Mouse (Mus musculus): ENCODE data around the gene Kcnj4.

- no peak for TF ChIP-seq CTCF (IDR thresholded peaks at IDR 0.05; ENCODE audit: extremely low read depth, insufficient read length, insufficient replicate concordance, low read depth, low read length)
- TF ChIP-seq POLR2A (IDR thresholded peaks at IDR 0.05; ENCODE audit: low read depth, low read length): no peak
These were observed 15.6 kb downstream of the Kcnj4 start for GRCm38 (mm10) chr15:79489463-79489862.
